In the genomic region with DNA sequence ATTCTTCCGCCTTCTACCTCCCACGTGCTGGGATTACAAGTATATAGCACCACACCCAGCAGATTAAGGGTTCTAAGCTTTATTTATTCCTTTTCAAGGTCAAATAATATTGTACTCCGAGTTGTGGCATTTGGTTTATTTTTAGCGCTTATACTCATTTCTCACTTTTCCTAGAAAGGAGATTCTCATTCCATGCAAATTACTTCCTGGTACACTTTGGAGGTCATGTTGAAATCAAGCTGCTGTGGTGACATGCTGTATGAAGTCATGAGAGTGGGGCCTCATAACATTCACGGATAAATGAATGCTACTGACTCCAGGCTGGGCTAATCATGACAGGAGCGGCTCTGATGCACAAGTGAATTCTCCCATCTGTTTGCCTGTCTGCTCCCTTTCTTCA, we compare ENCODE assay signal across 23 mouse cellular contexts. TPM values are rescaled to one million over a fixed set of nuclear protein-coding genes. Genes with fewer than 3 reads are reported as not detected.
A peak's percentile ranks its signal among the peaks of the same experiment; 100 is the strongest.
DNase-seq lines count a peak whose midpoint lies in the region; ATAC-seq and TF ChIP-seq lines count a peak whose summit lies in the region.
"Had no signal": no experiment of that assay in that cellular context is flagged by ENCODE, and none has a peak within 500 bp of the region (broad histone marks: within the 10 kb centered on the region; RNA-seq: fewer than 3 reads in every experiment).

No protein-coding gene starts in this region.

- TF ChIP-seq CTCF in kidney, postnatal 0 days (IDR thresholded peaks at IDR 0.05; ENCODE audit: low read depth): no peak

- no peaks in the 10 kb centered on the region for H3K27me3 ChIP-seq in kidney, postnatal 0 days (ENCODE audit: insufficient read depth, low read length)
- no peaks in the 10 kb centered on the region for H3K27me3 ChIP-seq in intestine, embryonic 16.5 days (replicated peaks; ENCODE audit: control insufficient read depth, insufficient read depth, low read length)
- H3K27me3 ChIP-seq: forebrain, embryonic 12.5 days; hindbrain, embryonic 15.5 days; liver, embryonic 13.5 days; megakaryocyte, embryonic 14.5 days had no signal

- no peaks in the 10 kb centered on the region for H3K9me3 ChIP-seq in kidney, postnatal 0 days (replicated peaks; ENCODE audit: low read length)
- H3K9me3 ChIP-seq in intestine, embryonic 16.5 days (ENCODE audit: control insufficient read depth, low read length): no peaks in the 10 kb centered on the region
- H3K9me3 ChIP-seq: forebrain, embryonic 12.5 days; hindbrain, embryonic 15.5 days; liver, embryonic 13.5 days; megakaryocyte, embryonic 14.5 days had no signal

- 0 out of 2 replicates have a peak overlapping the region, but pooled peaks have one; percentile 36 for H3K27ac ChIP-seq in kidney, postnatal 0 days
- H3K27ac ChIP-seq in intestine, embryonic 16.5 days (ENCODE audit: low read length): no peak overlapping the region
- H3K27ac ChIP-seq: forebrain, embryonic 12.5 days; hindbrain, embryonic 15.5 days; liver, embryonic 13.5 days had no signal

- no peak overlapping the region for H3K4me3 ChIP-seq in kidney, postnatal 0 days (replicated peaks; ENCODE audit: low read depth, low read length)
- no peak overlapping the region for H3K4me3 ChIP-seq in intestine, embryonic 16.5 days (ENCODE audit: low read length)
- H3K4me3 ChIP-seq: forebrain, embryonic 12.5 days; hindbrain, embryonic 15.5 days; liver, embryonic 13.5 days had no signal

- 55% methylated on average over 6 of the region's 6 CpGs for WGBS in kidney, postnatal 0 days
- WGBS in intestine, embryonic 16.5 days: 58% methylated on average over 6 of the region's 6 CpGs

- H3K4me2 ChIP-seq in kidney, postnatal 0 days (ENCODE audit: low read length): no peak overlapping the region
- H3K4me2 ChIP-seq in intestine, embryonic 16.5 days (ENCODE audit: low read depth, low read length): no peak overlapping the region
- H3K4me2 ChIP-seq: forebrain, embryonic 12.5 days; hindbrain, embryonic 15.5 days; liver, embryonic 13.5 days had no signal

- H3K9ac ChIP-seq in kidney, postnatal 0 days (ENCODE audit: low read depth, low read length): no peak overlapping the region
- H3K9ac ChIP-seq in intestine, embryonic 16.5 days (ENCODE audit: low read depth, low read length): no peak overlapping the region
- H3K9ac ChIP-seq: forebrain, embryonic 12.5 days; hindbrain, embryonic 15.5 days; liver, embryonic 13.5 days had no signal

- H3K36me3 ChIP-seq in kidney, postnatal 0 days (ENCODE audit: insufficient read depth, low read length): no peaks in the 10 kb centered on the region
- H3K36me3 ChIP-seq in intestine, embryonic 16.5 days (ENCODE audit: control insufficient read depth, insufficient read depth, low read length): no peaks in the 10 kb centered on the region

- ATAC-seq in kidney, postnatal 0 days (replicated peaks; ENCODE audit: low FRiP score, low read depth): no peak
- peak; percentile 5 for ATAC-seq in CD4-positive, CD25-positive, alpha-beta regulatory T cell, adult 4 months
- ATAC-seq in intestine, embryonic 16.5 days: peak; percentile 44; the same call in 1 of the 2 replicates
- ATAC-seq in monocyte, adult 5-6 weeks (replicated peaks; ENCODE audit: insufficient number of reproducible peaks, low FRiP score, low TSS enrichment, poor library complexity, severe bottlenecking): no peak
- ATAC-seq: midbrain, embryonic 16.5 days had no signal

- H3K4me1 ChIP-seq in kidney, postnatal 0 days (replicated peaks; ENCODE audit: insufficient read depth, low read length): peaks cover 14% of the 10 kb centered on the region; the same call in 1 of the 2 replicates
- no peaks in the 10 kb centered on the region for H3K4me1 ChIP-seq in intestine, embryonic 16.5 days (ENCODE audit: control insufficient read depth, insufficient read depth, low read length)
- H3K4me1 ChIP-seq: forebrain, embryonic 12.5 days; hindbrain, embryonic 15.5 days had no signal

- DNase-seq in adrenal gland, postnatal 14 days: peak; percentile 17
- DNase-seq in adrenal gland, adult 18-20 months (ENCODE audit: low spot score in 2 of 2): no peak
- DNase-seq in kidney, postnatal 0 days (ENCODE audit: low spot score): peak; percentile 47
- DNase-seq in kidney, adult 8-10 months: no peak
- no peak for DNase-seq in MN1 (ENCODE audit: low spot score)
- DNase-seq: adrenal gland, postnatal 10 days; cerebellum, adult 2 months; gastrocnemius, postnatal 14 days; heart, postnatal 4 days; kidney, adult 9 months; kidney, postnatal 36 days; layer of hippocampus, adult 9-11 months; liver, embryonic 13.5 days; right cerebral cortex, postnatal 14 days; spleen, adult 18-20 months; thymus, postnatal 4 days had no signal

RNA-seq across cellular contexts. Expression of gene Zfp36l2, which starts 38.9 kb away (rescaled TPM):
- 73.8 and 85.4 TPM in 2 replicates for total RNA-seq in adrenal gland, postnatal 14 days (2021)
- total RNA-seq in adrenal gland, adult 18-20 months (2021): 10 to 100 TPM; 51.2 to 89.3 TPM
- 18.7 and 21.3 TPM in 2 replicates for polyA plus RNA-seq in kidney, postnatal 0 days (2015; fragmentation: Nextera tagmentation; extraction: Ambion mirVana)
- 10 to 100 TPM; 26.9 to 79.1 TPM for polyA plus RNA-seq in CD4-positive, CD25-positive, alpha-beta regulatory T cell, adult 4 months (2017; shearing (Covaris generic))
- 14.4 and 16.2 TPM in 2 replicates for polyA plus RNA-seq in intestine, embryonic 16.5 days (2015; fragmentation: Nextera tagmentation; extraction: Ambion mirVana)
- total RNA-seq in monocyte, adult 5-6 weeks (2017): 346 to 394 TPM (median 381 TPM) in 3 replicates

Comparison
In these comparisons a context has a peak if more than half of its experiments do, and no peak if none do; other contexts are left out.
1. DNase-seq: peak in adrenal gland, postnatal 14 days (single experiment) and kidney, postnatal 0 days (single experiment); none in adrenal gland, adult 18-20 months (0 of 2), kidney, adult 8-10 months (0 of 2) and MN1 (single experiment).
2. ATAC-seq: peak in CD4-positive, CD25-positive, alpha-beta regulatory T cell, adult 4 months (single experiment) and intestine, embryonic 16.5 days (single experiment); none in kidney, postnatal 0 days (single experiment) and monocyte, adult 5-6 weeks (single experiment).